Mouse (Mus musculus): ENCODE measurements around the gene Ccdc40. TPM values are rescaled to one million over a fixed set of nuclear protein-coding genes. Genes with fewer than 3 reads are reported as not detected.

Gene Ccdc40
- polyA plus RNA-seq, 1 experiment from 2014 or later: 11.6 TPM

Other genes with a start within 250 kb of the Ccdc40 start
- not detected in 2 replicates for gene Enpp7, start 240.4 kb upstream of the Ccdc40 start, polyA plus RNA-seq (2016; fragmentation: Nextera tagmentation; extraction: Ambion mirVana)
- gene Cbx2, start 205.6 kb upstream of the Ccdc40 start, polyA plus RNA-seq (2016; fragmentation: Nextera tagmentation; extraction: Ambion mirVana): 103 and 105 TPM in 2 replicates
- gene Cbx8, start 187.6 kb upstream of the Ccdc40 start, polyA plus RNA-seq (2016; fragmentation: Nextera tagmentation; extraction: Ambion mirVana): 9.4 and 10.8 TPM in 2 replicates
- 11.7 and 12.3 TPM in 2 replicates for gene Cbx4, start 142.4 kb upstream of the Ccdc40 start, polyA plus RNA-seq (2016; fragmentation: Nextera tagmentation; extraction: Ambion mirVana)
- gene Tbc1d16, start 73 bp upstream of the Ccdc40 start, polyA plus RNA-seq (2016; fragmentation: Nextera tagmentation; extraction: Ambion mirVana): 20.3 and 20.9 TPM in 2 replicates
- gene Gaa, start 39.3 kb downstream of the Ccdc40 start, polyA plus RNA-seq (2016; fragmentation: Nextera tagmentation; extraction: Ambion mirVana): 54.1 and 57.6 TPM in 2 replicates
- 343 and 361 TPM in 2 replicates for gene Eif4a3, start 71.5 kb downstream of the Ccdc40 start, polyA plus RNA-seq (2016; fragmentation: Nextera tagmentation; extraction: Ambion mirVana)
- gene Card14, start 79.2 kb downstream of the Ccdc40 start, polyA plus RNA-seq (2016; fragmentation: Nextera tagmentation; extraction: Ambion mirVana): 0.28 and 0.52 TPM in 2 replicates
- 5.9 and 6.2 TPM in 2 replicates for gene Sgsh, start 127.0 kb downstream of the Ccdc40 start, polyA plus RNA-seq (2016; fragmentation: Nextera tagmentation; extraction: Ambion mirVana)
- gene Slc26a11, start 127.0 kb downstream of the Ccdc40 start, polyA plus RNA-seq (2016; fragmentation: Nextera tagmentation; extraction: Ambion mirVana): 10.0 and 12.3 TPM in 2 replicates
- gene Rnf213, start 164.5 kb downstream of the Ccdc40 start, polyA plus RNA-seq (2016; fragmentation: Nextera tagmentation; extraction: Ambion mirVana): 1.6 and 1.7 TPM in 2 replicates

All from embryonic facial prominence, embryonic 12.5 days (tissue).